Mouse (Mus musculus) right cerebral cortex, postnatal 10 days (tissue): ENCODE results near the gene Uhrf2.

Experiments
- DNase-seq, 2 experiments: peaks; one replicate each; pipeline ENCODE4 v3.0.0; 2021; ENCODE audit warnings: low spot score in 2 of 2

Uhrf2 gene

DNA sequence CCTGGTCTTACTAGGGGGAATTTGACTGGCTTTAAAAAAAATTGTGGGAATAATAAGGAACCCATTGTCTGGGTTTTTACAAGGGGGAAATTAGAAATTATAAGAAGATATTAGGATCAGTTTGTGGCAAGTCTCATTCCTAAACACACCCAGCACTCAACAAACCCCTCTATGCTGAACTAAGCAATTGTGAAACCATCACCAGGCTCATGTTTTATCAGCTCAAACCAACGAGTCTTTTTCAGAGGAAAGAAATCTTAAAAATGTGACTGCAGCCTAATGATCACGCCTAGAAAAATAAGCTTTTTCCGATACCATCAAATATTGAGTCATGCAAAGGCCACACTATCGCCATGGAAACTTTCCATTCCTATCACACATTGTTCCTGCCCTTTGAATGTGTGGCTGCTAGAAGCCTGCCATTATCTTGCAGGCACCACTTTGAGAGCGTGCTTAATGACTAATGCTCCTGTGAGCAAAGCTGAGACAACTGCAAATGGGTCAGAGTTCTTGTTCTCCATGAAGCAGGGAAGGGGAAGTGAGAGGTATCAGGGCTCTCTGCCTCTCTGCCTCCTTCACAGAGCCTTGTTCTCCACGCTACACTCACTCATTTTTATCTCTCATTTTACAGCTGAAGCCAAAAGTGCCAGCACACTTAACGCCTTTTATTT lies 94.8 kb downstream of the Uhrf2 start:
- no peak for DNase-seq

GRCm38 (mm10) chr19:30125670-30126059 lies 95.4 kb downstream of the Uhrf2 start:
- no peak for DNase-seq

GRCm38 (mm10) chr19:30128177-30128576 lies 97.9 kb downstream of the Uhrf2 start:
- no peak for DNase-seq

GRCm38 (mm10) chr19:30136308-30136707 lies 106.0 kb downstream of the Uhrf2 start:
- DNase-seq: no peak
